Mouse (Mus musculus) midbrain, postnatal 0 days (tissue): ENCODE results near the gene Rab3c. TPM values are rescaled to one million over a fixed set of nuclear protein-coding genes. Genes with fewer than 3 reads are reported as not detected.

Experiments used
- ATAC-seq: fragments of 200-750 bp; cut with Nextera tagmentation; 2 replicates; pipeline ENCODE4 v1.8.0; 2017; ENCODE audit warnings: moderate number of reproducible peaks, mild to moderate bottlenecking, moderate TSS enrichment, moderate library complexity; ENCODE audit not compliant: low FRiP score
- DNase-seq: peaks from one replicate; pipeline ENCODE4 v3.0.0-alpha.2; 2015; ENCODE audit warnings: low spot score
- H3K27ac ChIP-seq: fragments of 300-500 bp; sonication (generic); 2 replicates; pipeline ENCODE4 v1.5.1; 2014; ENCODE audit warnings: low read depth, mild to moderate bottlenecking, low read length, mixed read lengths
- H3K27me3 ChIP-seq: fragments of 300-500 bp; sonication (generic); 2 replicates; pipeline ENCODE4 v1.6.1; 2014; ENCODE audit warnings: low read length, control low read depth, mixed read lengths; ENCODE audit not compliant: insufficient read depth
- H3K36me3 ChIP-seq: fragments of 300-500 bp; sonication (generic); 2 replicates; pipeline ENCODE4 v1.6.1; 2014; ENCODE audit warnings: low read length, control low read depth, mixed read lengths; ENCODE audit not compliant: insufficient read depth
- H3K4me1 ChIP-seq: fragments of 300-500 bp; sonication (generic); 2 replicates; pipeline ENCODE4 v1.6.1; 2014; ENCODE audit warnings: mild to moderate bottlenecking, control low read depth, antibody characterized with exemption, low read length, mixed read lengths; ENCODE audit not compliant: insufficient read depth
- H3K4me2 ChIP-seq: fragments of 300-500 bp; sonication (generic); 2 replicates; pipeline ENCODE4 v1.6.1; 2014; ENCODE audit warnings: low read depth, mild to moderate bottlenecking, low read length, mixed read lengths; ENCODE audit not compliant: poor library complexity, severe bottlenecking
- H3K4me3 ChIP-seq: fragments of 300-500 bp; sonication (generic); 2 replicates; pipeline ENCODE4 v1.5.1; 2014; ENCODE audit warnings: low read depth, mild to moderate bottlenecking, low read length, moderate library complexity
- H3K9ac ChIP-seq: fragments of 300-500 bp; sonication (generic); replicated peaks from 2 replicates; pipeline ENCODE4 v1.6.1; 2014; ENCODE audit warnings: mild to moderate bottlenecking, low read length, moderate library complexity, mixed read lengths; ENCODE audit not compliant: poor library complexity, severe bottlenecking
- H3K9me3 ChIP-seq: fragments of 300-500 bp; sonication (generic); 2 replicates; pipeline ENCODE4 v1.6.1; 2016; ENCODE audit warnings: low read length, control low read depth
- CTCF ChIP-seq: IDR thresholded peaks from 2 replicates; pipeline ENCODE4 v1.5.1; 2016; ENCODE audit warnings: antibody characterized with exemption, mild to moderate bottlenecking
- WGBS: fragments of 180-500 bp; shearing (Covaris S2); extraction: QIAGEN DNeasy Blood & Tissue Kit; methylation state at CpG from one replicate; pipeline ENCODE4 v1.1.7; 2014; 5-methylcytosine and 5-hydroxymethylcytosine counted together
- polyA plus RNA-seq: library from polyadenylated mRNA; unstranded; fragments of >200 nt; fragmentation: Nextera tagmentation; extraction: Ambion mirVana; gene quantifications from 2 replicates; pipeline ENCODE4 v1.2.1, GENCODE M21; 2015
- total RNA-seq: library from RNA; depleted of rRNA; stranded (reverse); fragments of >200 nt; gene quantifications from 2 replicates; pipeline ENCODE4 v1.2.3, GENCODE M21; 2014

Rab3c gene
- total and polyA plus RNA-seq, 2 experiments from 2014 or later, result 164 to 168 TPM

DNA sequence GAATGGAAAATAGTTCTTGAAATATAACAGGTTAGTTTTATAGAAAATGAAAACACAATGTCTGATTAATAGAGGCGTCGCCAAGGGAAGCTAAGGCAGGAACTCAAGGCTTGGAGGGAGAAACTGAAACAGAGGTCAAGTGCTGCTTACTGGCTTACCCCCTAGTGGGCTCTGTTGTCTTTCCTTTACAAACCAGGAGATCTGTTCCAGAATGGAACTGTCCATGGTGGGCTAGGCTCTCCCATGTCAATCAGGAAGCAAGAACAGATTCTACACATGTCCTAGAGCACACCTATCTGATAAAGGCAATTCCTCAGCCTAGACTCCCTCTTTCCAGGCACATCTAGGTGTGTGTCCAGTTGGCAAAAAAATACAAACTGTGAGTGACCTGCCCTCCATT is 32.3 kb downstream of the Rab3c start:
- ATAC-seq (no peak), DNase-seq (no peak)
- Histone ChIP-seq H3K36me3 (no peaks in the 10 kb centered on the region), H3K4me1 (no peaks in the 10 kb centered on the region), H3K9me3 (no peaks in the 10 kb centered on the region), H3K4me2 (no peak overlapping the region), H3K27me3 (no peaks in the 10 kb centered on the region), H3K27ac (no peak overlapping the region), H3K4me3 (no peak overlapping the region), H3K9ac (no peak overlapping the region)
- TF ChIP-seq CTCF, result no peak
- 78% methylated on average over 2 of the region's 2 CpGs for WGBS

DNA sequence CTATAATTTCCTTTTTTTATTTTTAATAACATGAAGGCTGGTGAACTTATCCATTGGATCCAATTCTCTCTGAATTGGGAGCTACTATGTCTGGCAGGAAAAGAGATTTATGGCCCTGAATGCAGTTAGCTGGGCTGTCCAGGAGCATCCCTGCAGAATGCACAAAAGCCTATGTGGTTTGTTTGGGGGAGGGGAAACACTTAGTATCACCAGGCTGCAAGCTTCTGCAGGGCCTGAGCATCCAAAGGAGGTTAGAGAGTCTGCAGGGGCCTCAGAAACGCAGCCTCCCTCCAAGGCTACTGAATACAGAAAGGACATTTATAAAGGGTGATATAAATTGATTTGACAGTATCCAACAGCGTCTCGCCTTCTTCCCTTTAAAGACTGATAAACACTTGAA is 41.8 kb downstream of the Rab3c start:
- WGBS, result 27% methylated on average over 3 of the region's 3 CpGs
- no peak for TF ChIP-seq CTCF
- no peak overlapping the region for H3K4me3 ChIP-seq
- peak overlapping the region; percentile 26; the same call in 1 of the 2 replicates for H3K27ac ChIP-seq
- no peaks in the 10 kb centered on the region for H3K9me3 ChIP-seq
- ATAC-seq (no peak), DNase-seq (peak; percentile 41)
- H3K36me3 ChIP-seq, result no peaks in the 10 kb centered on the region
- H3K27me3 ChIP-seq, result no peaks in the 10 kb centered on the region
- H3K4me2 ChIP-seq, result no peak overlapping the region
- H3K4me1 ChIP-seq, result peaks cover 6% of the 10 kb centered on the region; the same call in 1 of the 2 replicates
- H3K9ac ChIP-seq, result no peak overlapping the region

DNA sequence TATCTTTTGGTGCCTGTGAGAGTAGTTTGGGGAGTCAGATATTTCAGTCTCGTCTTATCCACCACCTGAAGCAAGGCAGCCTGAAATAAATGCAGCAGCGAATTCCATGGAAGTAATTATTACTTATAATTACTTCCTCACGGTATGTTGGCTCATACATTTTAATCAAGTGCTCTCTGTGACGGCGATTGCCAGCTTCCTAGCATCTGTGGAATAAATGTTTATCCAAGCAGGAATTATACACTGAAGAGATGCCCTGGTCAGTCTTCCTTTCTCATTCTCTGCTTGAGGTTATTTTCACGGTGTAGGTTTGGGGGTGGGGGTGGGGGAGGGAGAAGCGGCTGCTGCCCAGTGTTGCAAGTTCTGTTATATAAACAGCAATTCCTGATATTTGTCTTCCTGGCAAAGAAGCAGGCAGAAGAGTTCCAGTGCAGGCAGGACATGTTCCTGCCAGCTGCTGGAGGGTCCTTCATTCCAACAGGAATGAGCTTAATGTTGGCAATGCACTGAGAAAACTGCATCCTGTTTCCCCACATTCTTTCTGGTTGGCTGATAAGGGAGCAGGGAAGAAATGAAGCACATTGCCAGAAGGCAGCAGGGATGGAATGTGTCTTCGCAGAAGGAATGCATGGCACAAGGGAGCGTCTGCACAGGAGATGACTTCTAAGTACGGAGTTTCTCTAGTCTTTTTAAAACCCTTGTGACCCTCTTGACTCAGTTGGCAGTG is 43.4 kb downstream of the Rab3c start:
- Histone ChIP-seq H3K27me3 (no peaks in the 10 kb centered on the region), H3K9me3 (no peaks in the 10 kb centered on the region), H3K4me2 (no peak overlapping the region), H3K36me3 (no peaks in the 10 kb centered on the region), H3K27ac (peak overlapping the region; percentile 26), H3K9ac (no peak overlapping the region), H3K4me3 (no peak overlapping the region), H3K4me1 (peaks cover 6% of the 10 kb centered on the region; the same call in 1 of the 2 replicates)
- DNase-seq (peak; percentile 50), ATAC-seq (no peak)
- no peak for TF ChIP-seq CTCF
- 18% methylated on average over 10 of the region's 10 CpGs for WGBS

DNA sequence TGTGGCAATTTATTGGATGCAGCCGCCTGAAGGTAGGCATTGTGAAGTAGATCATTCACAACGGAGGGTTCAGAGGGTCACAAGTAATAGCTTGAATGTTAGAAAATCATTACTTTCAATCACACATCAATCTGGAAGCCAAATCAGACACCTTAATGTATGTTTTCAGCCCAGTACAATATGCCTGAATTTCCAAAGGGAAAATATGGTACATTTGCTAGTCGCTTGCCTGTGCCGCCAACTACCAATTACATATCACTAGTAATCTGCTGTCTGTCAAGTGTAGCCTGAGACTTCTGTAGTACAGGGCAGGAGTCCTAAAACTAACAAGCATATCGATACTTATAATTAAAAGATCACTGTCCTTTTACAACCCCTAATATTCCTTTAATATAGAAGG is 47.4 kb downstream of the Rab3c start:
- H3K27ac ChIP-seq, result no peak overlapping the region
- DNase-seq (no peak), ATAC-seq (no peak)
- peaks cover 6% of the 10 kb centered on the region; the same call in 1 of the 2 replicates for H3K4me1 ChIP-seq
- H3K36me3 ChIP-seq, result no peaks in the 10 kb centered on the region
- no peak overlapping the region for H3K9ac ChIP-seq
- H3K4me2 ChIP-seq, result no peak overlapping the region
- H3K4me3 ChIP-seq, result no peak overlapping the region
- no peak for TF ChIP-seq CTCF
- no peaks in the 10 kb centered on the region for H3K27me3 ChIP-seq
- no peaks in the 10 kb centered on the region for H3K9me3 ChIP-seq
- 78% methylated on average over 5 of the region's 5 CpGs for WGBS

DNA sequence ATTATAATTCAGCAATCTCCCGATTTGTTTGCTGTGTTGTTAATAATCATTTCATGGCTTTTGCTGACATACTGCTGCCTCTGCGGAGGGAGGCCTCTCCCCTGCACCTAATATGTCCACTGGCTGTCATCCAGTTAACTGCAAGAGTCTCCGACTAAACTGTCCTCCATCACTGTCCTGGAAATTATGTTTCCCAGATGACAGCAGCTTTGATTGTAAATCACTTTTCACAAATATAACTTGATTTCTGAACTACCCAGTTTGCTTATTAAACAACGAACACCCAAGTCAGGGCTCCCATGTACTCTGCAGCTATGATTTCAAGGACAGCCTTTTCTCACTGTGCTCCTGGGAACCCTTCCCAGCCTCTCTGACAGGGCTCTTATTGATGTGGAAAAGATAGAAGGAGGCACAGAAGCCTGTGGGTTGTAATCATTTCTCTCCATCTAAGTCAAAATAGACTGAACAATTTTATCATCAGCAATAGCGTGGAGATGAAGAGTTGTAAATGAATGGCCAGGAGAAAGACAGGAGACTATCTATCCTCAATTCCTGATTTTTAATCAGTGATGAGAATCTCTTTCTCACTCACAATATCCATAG is 49.6 kb downstream of the Rab3c start:
- H3K9me3 ChIP-seq, result no peaks in the 10 kb centered on the region
- H3K27me3 ChIP-seq, result no peaks in the 10 kb centered on the region
- no peak overlapping the region for H3K9ac ChIP-seq
- no peaks in the 10 kb centered on the region for H3K36me3 ChIP-seq
- H3K4me1 ChIP-seq, result no peaks in the 10 kb centered on the region; the same call in 1 of the 2 replicates
- ATAC-seq, result no peak
- no peak overlapping the region for H3K27ac ChIP-seq
- peak; percentile 14 for DNase-seq
- no peak overlapping the region for H3K4me2 ChIP-seq
- TF ChIP-seq CTCF, result no peak
- 73% methylated on average over 5 of the region's 5 CpGs for WGBS
- no peak overlapping the region for H3K4me3 ChIP-seq

DNA sequence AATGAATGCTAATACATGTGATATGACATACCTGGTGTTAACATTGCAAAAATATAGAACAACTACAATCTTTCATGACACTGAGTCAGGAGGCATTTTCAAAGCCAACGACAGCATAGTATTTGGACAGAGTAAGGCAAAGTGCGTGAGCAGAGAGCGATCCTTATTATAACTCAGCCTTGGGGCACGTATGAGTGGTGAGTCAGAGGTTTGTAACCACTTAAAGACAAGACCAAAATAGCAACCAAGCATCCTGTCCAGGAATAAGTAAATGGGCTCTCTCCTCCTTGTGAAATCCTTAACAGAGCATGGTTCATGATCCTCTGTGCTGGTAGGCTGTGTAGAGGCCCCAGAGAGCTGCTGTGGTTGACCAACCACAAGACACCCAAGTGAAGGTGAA is 50.8 kb downstream of the Rab3c start:
- 73% methylated on average over 4 of the region's 4 CpGs for WGBS
- H3K4me1 ChIP-seq, result no peaks in the 10 kb centered on the region; the same call in 1 of the 2 replicates

More for the DNA sequence above, 50.8 kb downstream of the Rab3c start:
- H3K36me3 ChIP-seq, result no peaks in the 10 kb centered on the region
- no peak overlapping the region for H3K9ac ChIP-seq
- no peaks in the 10 kb centered on the region for H3K9me3 ChIP-seq
- TF ChIP-seq CTCF, result no peak
- ATAC-seq, result no peak
- H3K27ac ChIP-seq, result no peak overlapping the region
- no peak overlapping the region for H3K4me2 ChIP-seq
- DNase-seq, result no peak
- no peak overlapping the region for H3K4me3 ChIP-seq
- H3K27me3 ChIP-seq, result no peaks in the 10 kb centered on the region
